Mouse (Mus musculus) cortical plate, adult 2 months (tissue): ENCODE results near the gene Dhrs9.

Experiments used
- CTCF ChIP-seq: fragments of 200-500 bp; IDR thresholded peaks from 2 replicates; pipeline ENCODE4 v1.5.1; 2011; ENCODE audit warnings: mild to moderate bottlenecking, control low read depth, low read length; ENCODE audit not compliant: insufficient read depth; ENCODE audit errors: extremely low read depth
- POLR2A ChIP-seq: fragments of 200-500 bp; IDR thresholded peaks from 2 replicates; pipeline ENCODE4 v1.6.1; 2011; ENCODE audit warnings: mild to moderate bottlenecking, low read length, control low read depth; ENCODE audit not compliant: insufficient read depth; ENCODE audit errors: extremely low read depth

DNA sequence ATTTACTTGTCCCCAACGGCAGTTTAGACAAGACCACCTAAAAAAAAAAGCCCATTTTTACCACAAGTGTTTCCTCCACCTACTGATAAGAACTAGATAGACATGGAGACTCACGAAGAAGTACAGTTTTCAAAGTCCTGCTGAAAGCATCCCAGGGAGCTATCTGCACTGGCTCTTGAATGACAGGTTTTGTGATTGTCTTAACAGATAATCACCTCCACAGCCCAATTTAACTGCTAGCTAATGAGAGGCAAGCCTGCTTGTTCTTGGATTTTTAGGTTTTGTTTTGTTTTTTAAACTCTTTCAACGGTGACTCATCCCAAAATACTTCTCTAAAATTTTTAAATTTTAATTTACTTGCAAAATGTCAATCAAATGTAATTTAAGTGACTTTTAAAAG lies 61.4 kb downstream of the Dhrs9 start:
- TF ChIP-seq CTCF (no peak), POLR2A (no peak)
